Mouse (Mus musculus) adrenal gland, postnatal 14 days (tissue): ENCODE data around the gene Nphp1. TPM values are rescaled to one million over a fixed set of nuclear protein-coding genes. Genes with fewer than 3 reads are reported as not detected.

Source experiments
- DNase-seq: peaks from one replicate; pipeline ENCODE4 v3.0.0; 2021; ENCODE audit warnings: mixed read lengths
- long read RNA-seq, 2 experiments: library from polyadenylated mRNA; stranded (forward); transcript quantifications; one replicate each; pipeline ENCODE4 v2.0.0; 2021
- total RNA-seq: library from RNA; stranded (reverse); gene quantifications from 2 replicates; pipeline ENCODE4 v1.2.3, GENCODE M21; 2021

Nphp1 gene
- total RNA-seq: 18.7 and 20.9 TPM in 2 replicates
- long read RNA-seq, experiment 1, transcript Nphp1-201 (20 exons, 2,260 nt): minor isoform, 9 of 52 reads
- long read RNA-seq, experiment 1, transcript Nphp1-202 (20 exons, 2,296 nt): major isoform, 15 of 52 reads
- long read RNA-seq, experiment 1, partial matches to known transcripts: 6 of 52 reads
- long read RNA-seq, experiment 1, other reads (novel, unspliced or antisense): 21 of 52 reads
- long read RNA-seq, experiment 2, transcript Nphp1-202 (20 exons, 2,296 nt): major isoform, 11 of 31 reads
- long read RNA-seq, experiment 2, transcript Nphp1-201 (20 exons, 2,260 nt): minor isoform, 10 of 31 reads
- long read RNA-seq, experiment 2, partial matches to known transcripts: 0 of 31 reads
- long read RNA-seq, experiment 2, other reads (novel, unspliced or antisense): 10 of 31 reads

DNA sequence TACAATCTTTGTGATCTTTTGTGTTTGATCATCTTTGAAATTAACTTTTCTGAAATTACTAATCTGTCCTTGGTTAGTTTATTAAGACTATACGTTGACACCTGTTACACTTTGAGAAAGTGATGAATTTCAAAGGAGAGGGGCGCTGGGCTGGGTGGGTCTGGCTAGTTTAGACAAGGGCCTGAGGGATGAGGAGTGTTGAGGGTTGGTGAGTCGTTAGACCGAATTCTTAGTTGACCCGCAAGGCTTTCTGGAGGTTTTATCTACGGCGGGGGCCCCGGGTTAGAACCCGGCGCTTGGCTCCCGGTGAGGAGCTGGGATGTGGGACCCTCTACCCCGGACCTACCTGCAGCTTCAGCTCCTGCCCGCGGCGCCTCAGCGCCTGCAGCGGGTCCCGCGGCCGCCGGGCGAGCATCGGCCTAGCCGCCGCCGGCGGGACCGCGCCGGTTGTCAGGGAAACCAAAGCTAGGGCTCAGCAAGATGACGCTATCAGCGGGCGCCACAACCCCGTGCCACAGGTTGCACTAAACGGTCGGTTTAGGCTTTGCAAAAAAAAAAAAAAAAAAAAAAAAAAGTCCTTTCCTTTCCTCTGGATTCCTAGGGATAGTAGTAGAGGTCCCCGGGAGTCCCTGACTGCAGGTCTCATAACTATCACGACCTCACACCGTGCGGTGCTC is at the start of gene Nphp1:
Gene Nphp1 (minus strand): TSS at position 458 of the 677 bp plus-strand sequence.
- peak; percentile 94 for DNase-seq

- DNase-seq: peak; percentile 10
These were observed 44.1 kb upstream of the Nphp1 start for GRCm38 (mm10) chr2:127832833-127833190.

DNA sequence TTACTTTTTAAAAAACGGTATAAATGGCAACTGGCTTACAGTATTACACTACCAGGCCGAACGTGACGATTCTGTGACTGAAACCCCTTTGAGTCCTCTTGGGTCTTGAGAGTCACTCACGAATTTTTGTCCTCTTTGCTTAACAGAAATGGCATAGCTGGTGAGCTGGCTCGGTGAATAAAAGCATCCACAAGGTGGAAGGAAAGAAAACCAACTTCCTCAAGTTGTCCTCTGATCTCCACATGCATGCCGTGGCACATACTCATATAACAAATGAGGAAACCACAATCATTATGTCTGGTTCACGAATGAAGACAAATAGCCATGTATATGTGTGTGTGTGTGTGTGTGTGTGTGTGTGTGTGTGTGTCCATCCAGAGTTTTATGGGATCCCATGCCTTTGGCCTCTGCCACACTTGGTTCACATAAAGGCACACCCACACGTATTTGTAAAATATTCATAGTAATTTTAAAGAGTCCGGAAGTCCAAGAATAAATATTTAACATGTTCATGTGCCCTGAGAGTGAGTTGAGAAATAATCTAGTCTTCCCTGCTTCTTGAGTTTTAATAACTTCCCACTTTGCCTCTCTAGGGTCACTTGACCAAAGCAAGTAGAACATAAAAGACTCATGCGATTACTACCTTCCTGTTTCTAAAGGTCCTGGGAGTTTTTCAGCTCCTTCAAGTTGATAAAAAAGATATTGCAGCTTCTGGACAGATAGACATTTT is 43.6 kb upstream of the Nphp1 start:
- no peak for DNase-seq

DNA sequence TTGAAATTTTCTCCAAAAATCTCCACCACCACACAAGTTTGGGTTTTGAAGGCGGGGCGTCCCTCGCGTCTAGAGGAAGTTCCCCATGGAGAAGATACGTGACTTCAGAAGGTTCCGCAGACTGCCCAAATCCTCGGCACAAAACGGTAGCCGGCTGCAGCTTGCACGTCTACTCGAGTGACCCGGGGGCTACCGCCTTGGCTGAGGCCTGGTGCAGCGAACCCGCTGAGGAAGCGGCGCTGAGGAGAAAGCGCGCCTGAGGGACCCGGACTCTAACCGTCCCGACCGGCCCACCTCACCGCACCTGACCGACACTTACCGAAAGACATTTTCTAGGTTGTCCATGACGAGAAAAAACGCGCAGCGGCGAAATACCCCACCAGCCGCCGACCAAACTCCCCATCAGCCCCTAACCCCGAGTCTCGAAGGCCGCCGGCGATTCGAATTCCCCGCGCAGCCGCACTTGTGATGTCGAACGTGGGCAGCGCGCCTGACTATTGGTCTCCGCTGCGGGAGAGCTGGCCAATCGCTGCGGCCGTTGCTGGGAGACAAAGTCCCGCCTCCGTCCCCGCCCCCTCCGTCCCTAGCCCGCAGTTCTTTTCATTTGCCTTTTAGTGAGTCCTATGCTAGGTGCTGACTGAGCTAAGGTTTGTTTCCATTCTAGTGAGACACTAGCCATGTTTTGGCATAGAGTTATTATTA is 42.9 kb upstream of the Nphp1 start, which contains the start of gene Bub1:
Gene Bub1 (minus strand): TSS at position 465 of the 702 bp plus-strand sequence.
- DNase-seq: peak; percentile 97

DNA sequence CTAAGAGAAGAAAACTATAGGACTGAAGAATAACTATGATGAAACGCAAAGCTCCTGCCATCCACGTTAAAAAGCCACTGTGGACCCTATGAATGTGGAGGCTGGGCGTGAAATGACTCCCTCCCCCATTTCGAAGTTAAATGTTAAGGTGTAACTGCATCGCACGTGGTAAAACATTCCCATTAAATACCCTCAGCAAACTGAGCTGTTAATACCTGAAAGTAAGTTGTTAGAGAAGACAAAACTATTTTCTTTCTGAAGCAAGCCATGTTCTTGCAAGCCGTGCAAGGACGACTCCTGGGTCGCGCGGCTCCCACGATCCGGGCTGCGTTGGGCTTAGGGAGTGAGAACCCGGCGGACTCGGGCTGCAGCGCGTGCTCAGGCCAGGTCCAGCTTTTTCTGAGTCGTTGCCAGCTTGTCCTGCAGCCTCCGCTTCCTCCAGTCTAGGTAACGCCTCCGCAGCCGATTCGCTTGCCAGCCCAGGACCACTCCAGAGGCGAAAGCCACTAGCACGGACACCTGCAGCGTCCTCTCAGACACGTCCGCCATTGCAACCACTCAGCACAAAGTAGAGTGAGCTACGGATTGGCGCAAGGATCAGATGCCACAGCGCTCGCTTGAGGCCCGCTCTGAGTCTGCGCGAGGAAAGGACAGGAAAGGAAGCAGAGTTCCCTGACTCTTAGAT is 3.4 kb upstream of the Nphp1 start, which contains the start of gene Mtln:
Gene Mtln (minus strand): TSS at position 570 of the 685 bp plus-strand sequence.
- DNase-seq: peak; percentile 93

DNA sequence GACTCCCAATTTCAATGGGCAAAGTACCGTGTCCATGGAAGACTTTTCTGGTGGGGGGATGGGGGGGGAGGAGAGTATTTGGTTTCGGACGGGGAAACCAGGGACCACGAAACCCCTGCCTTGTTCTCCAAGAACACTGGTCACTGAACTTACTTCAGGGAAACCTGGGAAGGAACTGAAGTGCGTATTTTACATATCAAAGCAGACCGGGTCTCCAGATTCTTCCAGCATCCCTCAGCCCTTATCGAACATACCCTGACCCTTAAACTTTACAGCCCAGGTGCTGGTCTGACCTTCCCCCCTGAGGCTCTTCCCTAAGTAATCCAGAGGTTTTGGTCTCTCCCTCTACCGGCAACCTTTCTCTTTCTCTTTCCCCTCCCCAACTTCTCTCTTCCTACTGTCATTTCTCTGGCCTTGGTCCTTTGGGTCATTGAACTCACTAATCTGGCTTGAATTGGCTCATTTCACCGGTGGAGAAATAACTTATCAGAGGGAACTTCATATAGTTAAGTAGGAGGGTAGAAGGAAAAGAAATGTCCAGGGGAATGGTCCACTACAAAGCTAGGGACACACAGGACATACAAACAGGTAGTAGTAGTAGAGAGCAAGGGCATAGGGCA is 1.1 kb upstream of the Nphp1 start:
- DNase-seq: peak; percentile 33

- peak; percentile 13 for DNase-seq
These were observed 441 bp upstream of the Nphp1 start for GRCm38 (mm10) chr2:127789138-127789537.

DNA sequence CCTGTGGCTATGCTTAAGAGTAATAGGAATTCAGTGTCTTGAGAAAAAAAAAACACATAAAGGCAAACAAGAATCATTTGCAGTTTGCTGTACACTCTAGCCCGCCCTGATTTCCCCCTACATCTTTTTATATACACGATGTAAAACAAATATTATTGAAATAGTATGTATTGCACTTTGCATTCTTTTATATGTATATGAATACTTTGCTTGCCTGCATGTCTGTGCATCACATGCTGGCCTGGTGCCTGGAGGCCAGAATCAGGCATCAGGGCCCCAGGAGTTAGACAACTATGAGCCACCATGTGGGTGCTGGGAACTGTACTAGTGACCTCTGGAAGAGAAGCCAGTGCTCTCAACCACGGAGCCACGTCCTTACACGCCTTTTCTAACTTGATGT is 1.5 kb downstream of the Nphp1 start:
- no peak for DNase-seq

DNA sequence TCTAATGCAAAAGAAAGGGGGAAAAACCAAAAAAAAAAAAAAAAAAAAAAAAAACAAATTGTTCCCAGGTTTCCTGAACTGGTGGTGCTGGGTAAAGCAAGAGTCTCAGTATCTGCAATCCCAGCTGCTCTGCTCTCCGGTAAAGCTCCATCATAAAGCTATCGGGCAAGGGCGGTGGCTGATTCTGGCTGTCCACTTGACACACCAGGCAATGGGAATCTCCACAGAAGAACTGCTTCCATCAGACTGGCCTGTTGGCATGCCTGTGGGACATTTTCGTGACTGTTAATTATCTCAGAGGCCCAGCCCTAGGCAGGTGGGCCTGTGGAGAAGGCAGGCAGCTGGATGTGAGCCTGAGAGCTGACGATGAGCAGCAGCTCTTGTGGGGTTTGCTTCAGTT is 10.2 kb downstream of the Nphp1 start:
- no peak for DNase-seq

- no peak for DNase-seq
These were observed 13.7 kb downstream of the Nphp1 start for GRCm38 (mm10) chr2:127775013-127775412.

- DNase-seq: no peak
These were observed 14.1 kb downstream of the Nphp1 start for GRCm38 (mm10) chr2:127774578-127774941.

DNA sequence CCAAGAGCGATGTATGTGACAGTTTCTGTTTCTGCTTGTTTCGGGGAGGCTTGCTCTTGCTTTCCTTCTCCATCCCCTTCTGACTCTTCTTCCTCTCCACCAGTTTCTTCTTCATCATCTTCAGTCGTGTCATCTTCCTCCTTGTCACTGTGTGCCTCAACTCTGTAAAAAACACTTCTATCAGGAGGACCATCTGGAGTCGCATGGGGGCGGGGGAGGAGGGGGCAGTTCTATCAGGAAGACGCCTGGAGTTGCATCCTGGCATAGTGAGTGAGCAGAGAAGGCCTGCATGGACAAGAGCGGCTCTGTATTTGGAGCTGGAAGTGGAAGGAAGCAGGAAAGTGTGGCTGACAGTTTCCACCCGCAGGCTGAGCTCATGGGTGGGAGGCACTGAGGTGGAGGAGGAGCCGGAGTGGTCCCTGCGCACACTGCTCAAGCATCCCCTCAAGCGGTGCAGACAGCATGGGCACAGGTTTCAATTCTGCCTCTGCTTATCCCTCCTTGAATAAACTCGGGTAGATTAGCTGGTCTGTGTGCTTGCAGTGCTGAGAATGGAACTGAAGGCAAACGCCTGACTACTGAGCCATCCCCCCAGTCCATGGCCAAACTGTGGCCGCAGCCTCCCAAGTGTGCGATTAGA is 14.6 kb downstream of the Nphp1 start:
- no peak for DNase-seq

- DNase-seq: no peak
These were observed 27.1 kb downstream of the Nphp1 start for GRCm38 (mm10) chr2:127761587-127761986.

- peak; percentile 32 for DNase-seq
These were observed 28.2 kb downstream of the Nphp1 start for GRCm38 (mm10) chr2:127760429-127761000.

DNA sequence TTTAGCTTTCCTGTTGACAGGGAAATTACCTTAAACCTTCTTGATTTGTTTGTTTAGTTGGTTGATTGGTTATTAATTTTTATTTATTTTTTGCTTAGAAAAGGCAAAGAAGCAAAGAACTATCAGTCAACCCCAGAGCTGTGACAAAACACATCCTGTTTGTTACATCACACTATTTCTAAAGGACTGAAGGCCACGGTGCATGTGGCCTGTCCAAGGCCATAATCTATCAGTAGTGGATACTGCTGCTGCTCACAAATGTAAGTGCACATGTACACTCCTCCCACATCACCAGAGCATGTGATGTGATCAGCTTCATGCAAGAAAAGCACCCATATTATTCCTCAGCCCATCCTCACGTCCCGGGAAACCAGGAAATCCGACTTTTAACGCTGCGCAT is 28.7 kb downstream of the Nphp1 start:
- DNase-seq: peak; percentile 37

GRCm38 (mm10) chr2:127759157-127759880 is 29.4 kb downstream of the Nphp1 start:
- DNase-seq: peak; percentile 86

DNA sequence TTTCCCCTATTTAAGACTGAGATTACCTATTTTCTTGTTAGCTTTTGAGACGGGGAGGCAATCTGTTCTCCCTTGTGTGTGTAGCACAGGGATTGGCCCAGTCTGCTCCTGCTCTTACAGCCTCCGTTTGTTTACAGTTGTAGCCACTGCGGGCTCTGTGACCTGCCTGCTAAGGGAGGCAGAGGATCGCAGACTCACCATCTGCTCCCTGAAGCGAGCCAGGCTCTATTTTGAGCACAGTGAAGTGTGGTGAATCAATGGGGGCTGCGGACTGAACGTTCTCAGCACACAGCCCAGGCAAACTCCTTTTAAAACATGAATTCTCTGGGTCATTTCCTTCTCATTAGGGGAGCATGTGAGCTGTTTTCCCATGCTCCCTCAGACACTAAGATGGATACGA is 31.5 kb downstream of the Nphp1 start:
- DNase-seq: no peak

DNA sequence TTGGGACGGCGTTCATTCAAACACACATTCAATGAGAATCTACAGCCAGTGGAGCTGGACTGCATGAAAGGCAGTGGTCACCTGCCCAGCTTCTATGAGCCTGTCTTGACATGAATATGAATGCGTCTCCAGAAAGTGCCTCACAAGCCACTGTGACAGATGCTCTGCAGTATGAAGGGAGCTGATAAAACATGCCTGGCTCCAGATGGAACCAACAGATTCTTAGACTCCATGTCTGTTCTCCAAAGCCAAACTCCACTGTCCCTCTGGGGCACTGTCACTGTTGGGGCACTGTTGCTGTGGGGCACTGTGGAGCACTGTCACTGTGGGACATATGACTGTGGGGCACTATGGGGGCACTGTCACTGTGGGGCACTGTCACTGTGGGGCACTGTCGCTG is 34.6 kb downstream of the Nphp1 start:
- DNase-seq: no peak

DNA sequence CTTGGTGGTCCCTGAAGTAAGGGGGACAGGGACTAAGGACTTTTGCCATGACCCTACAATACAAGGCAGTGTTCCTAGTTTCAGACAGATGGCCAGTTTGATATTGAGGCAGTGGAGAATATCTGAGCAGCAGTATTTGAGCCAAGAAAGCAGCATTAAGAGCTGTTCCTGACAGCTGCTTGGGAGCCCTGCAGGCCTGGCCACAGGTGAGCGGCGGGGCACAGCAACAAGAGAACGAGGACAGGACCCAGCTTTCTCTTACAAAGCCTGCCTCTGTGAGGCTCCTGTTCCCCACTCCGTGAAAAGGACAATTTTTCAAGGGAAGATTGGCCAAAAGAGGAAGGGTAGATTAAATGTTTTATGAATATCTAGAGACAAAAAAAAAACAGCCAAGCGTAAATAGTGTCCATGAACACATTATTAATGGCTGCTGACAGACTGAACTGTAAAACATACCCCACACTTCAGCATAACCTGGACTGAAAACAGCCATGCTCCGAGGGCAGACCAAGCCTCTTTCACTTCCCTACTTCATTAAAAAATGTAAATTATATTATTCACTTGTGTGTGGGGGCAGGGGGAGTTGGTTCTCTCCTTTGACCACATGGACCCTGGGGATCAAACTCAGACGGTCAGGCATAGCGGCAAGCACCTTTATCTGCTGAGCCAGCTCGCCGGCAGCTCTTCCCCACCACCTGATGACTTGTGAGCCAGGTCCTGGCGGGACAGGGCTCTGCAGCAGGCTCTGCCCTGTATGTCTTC is 36.7 kb downstream of the Nphp1 start:
- no peak for DNase-seq
